Mouse (Mus musculus): ENCODE results near the gene Cenpl.
"Not testable (repeated sequence)": the region's sequence is repeated elsewhere in the genome, so short reads cannot be mapped to it uniquely, and the experiment has no call there.

The Cenpl gene

DNA sequence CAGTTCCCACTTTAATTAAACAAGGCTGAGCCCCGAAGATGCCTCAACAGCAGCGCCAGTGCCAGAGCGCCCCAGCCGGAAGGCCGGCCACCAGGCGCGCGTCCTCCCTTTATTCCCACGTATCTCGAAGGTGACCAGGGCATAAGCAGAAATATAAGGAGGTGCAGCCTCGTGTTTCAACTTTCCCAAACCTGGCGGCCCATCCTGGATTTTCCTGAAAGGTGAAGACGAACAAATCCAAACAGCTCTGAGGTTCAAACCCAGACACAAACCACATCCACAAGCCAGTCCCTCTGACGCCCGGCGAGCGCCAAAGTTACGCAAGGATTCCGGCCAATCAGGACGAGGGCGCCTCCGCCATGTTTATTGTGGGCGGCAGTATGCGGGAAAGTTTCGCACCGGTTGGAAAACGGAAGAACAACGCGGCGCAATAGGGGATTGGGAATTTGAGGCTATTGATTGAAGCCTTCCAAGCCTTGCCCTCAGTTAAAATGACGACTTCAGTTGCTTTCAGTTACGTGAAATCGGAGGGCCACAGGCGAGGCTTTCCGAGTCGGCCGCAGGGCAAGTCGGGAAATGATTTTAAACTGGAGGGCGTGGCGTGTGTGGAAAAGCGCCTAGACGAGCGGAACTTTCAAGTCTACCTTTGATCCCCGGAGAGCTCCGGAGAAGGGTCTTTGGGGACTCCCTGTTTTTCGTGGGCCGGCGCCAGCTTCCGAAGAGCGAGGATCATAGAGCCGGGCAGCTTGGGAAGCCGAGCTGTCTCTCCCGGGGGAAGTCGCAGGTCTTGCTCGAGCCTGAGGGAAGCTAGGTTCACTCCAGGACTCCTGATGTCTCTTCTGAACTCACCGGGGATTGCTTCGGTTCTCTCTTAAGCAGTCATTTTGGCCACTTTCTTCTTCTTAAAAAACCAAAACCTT, at the start of gene Cenpl, which contains the start of gene Dars2:
TSS of gene Cenpl (plus strand) at position 362 of the 920 bp plus-strand sequence.
TSS of gene Dars2 (minus strand) at position 307 of the 920 bp plus-strand sequence.
- DNase-seq, result peak; percentile 97

DNA sequence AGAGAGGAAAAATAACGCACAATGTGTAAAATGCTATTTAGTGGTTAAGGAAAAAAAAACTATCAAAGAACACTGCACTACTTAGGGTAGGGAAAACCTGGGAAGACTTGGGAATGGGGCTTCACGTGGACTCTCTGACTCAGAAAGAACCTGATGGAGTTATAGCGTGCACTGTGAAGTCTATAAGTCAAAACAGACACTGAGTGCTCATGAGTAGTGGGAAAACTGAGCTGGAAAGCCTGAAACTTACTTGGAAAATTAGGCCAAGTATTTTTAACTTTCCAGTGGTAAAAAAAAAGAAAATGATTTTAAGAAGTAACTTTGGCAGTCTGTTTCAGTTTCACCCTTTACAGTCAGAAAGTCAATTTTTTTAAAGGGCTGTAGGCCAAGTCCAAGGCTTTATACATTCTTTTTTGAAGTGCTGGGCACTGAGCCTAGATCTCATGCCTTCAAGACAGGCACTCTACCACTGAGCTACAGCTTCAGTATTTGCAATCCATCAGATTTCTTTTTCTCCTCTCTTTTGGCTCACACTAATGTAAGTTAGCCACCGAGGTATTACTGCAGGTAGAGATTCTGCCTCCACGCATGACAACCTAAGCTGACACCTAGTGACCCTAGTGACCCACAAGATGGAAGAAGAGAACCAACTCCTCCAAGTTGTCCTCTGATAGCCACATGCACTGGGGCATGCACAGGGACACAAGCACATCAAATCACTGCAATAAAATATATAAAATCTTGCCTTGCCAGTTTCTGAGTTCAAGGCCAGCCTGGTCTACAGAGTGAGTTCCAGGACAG, 44.9 kb upstream of the Cenpl start:
- DNase-seq, result peak in 1 of 2 experiments; percentile 30

- no peak for DNase-seq
Measured at GRCm38 (mm10) chr1:161027196-161027595, 43.3 kb upstream of the Cenpl start.

GRCm38 (mm10) chr1:161028427-161028826, 42.1 kb upstream of the Cenpl start:
- DNase-seq, result not testable (repeated sequence)

GRCm38 (mm10) chr1:161030058-161030457, 40.5 kb upstream of the Cenpl start:
- no peak for DNase-seq

DNA sequence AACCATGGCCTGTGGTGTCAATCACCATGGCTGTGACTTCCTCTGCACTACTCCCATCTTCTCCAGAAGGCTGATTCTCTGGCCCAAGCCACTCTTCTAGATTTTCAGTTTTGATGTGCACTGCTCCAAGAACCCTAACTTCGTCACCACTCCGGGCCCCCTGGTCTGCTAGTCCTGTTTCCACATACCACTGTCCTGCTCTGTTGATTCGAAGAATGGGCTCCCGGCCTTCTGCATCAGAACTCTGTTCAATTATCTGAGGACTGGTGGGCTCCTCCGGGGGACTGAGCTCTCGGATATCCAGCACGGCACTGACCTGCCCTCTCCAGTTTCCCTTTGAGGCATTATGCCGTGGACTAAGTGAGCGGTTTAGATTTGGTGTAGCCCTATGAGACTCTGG, 38.6 kb upstream of the Cenpl start:
- DNase-seq, result no peak

DNA sequence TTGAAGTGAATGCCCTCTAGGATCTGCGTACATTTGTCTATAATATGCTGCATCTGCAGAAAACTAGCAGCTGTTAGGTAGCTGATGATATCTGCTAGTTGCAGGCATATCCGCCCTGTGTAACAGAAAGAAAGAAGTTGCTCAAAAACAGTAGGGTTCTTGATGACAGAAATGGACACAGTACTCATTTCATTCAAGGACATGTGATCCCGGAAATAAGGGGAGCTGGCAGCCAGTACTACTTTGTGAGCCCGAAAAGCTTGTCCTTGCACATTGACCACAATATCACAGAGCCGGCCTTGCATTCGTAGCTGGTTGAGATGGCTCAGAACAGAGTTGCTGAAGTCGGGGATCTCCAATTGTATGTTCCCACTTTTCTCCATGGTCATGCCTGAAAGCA, 38.2 kb upstream of the Cenpl start:
- DNase-seq, result no peak

DNA sequence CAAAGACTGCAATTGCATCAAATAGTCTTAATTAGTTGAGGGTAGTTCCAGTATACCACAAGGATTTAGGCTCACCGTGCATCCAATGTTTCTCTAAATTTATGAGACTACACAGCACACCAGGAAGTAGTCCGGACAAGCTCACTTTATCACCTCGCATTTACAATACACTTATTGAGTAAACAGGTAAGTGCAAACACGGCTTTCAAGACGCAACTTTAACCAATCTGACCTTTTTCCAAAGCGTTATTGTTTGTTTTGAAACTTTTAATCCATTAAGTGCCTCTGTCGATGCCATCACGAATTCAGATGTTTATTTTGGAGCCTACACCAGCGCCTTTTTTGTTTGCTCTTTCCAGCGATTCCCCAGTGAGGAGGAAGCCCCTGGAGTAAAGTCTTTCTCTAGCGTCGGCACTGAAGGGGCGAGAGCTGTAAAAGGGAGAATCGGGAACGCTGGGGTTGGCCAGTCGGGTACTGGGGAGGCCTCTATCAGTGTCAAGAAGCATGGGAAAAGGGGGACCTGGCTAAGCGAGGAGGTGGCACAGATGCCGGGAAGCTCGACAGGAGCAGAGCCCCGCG, 36.6 kb upstream of the Cenpl start:
- DNase-seq, result no peak

- peak; percentile 99 for DNase-seq
Measured at GRCm38 (mm10) chr1:161034435-161035280, 35.9 kb upstream of the Cenpl start, which contains the start of gene Zbtb37. TSS of gene Zbtb37 (minus strand) at chr1:161034849.

DNA sequence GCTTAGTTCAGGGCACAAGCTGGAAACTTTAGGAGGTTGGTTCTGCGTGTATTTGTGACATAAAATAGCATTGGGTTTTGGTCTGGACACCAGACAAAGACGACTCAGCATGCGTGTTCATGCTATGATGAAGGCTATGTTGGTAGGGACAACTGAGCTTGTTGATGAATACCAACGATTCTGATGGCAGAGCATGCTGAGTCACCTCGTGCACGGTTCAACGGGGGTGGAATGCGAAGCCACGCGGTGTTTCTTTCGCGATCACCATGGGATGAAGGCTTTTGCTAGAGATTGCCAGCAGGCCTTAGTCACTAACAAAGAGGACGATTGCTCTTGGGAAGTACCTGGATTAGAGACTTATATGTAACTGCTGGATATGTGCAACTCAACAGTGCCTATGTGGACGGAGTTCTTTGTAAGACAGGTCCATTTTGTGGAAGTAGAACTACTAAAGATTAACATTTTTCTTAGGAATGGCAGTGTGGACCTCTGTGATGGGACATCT, 35.2 kb upstream of the Cenpl start:
- DNase-seq, result peak in 1 of 2 experiments; percentile 16

DNA sequence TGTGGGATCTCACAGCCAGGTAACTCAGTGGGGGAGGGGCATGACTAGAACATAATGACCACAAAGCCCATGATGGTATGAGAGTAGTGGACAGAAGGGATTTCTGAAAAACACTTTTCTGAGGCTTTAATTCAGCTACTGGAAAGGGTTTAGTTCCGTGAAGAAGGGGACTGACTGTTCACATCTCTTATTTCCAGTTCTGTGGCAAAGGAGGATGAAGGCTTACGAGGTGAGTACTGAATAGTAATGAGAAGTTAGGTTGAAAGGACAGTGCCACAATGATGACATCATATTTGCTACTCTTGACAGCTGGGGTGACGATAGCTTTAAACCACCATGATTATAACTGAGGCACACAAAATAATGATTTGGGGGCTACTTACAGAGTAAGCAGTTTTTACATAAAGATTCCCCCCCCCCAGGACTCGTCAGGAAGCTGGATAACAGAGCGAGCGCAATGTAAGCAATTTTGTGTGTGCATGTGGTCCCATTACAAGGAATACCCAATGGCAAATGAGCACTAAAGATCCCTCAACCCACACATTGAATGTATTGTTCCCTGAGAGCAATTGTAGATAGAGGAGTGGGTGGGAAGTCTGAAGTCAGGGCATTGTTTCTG, 34.6 kb upstream of the Cenpl start:
- no peak for DNase-seq

- DNase-seq, result no peak
Measured at GRCm38 (mm10) chr1:161036411-161036841, 34.1 kb upstream of the Cenpl start.

DNA sequence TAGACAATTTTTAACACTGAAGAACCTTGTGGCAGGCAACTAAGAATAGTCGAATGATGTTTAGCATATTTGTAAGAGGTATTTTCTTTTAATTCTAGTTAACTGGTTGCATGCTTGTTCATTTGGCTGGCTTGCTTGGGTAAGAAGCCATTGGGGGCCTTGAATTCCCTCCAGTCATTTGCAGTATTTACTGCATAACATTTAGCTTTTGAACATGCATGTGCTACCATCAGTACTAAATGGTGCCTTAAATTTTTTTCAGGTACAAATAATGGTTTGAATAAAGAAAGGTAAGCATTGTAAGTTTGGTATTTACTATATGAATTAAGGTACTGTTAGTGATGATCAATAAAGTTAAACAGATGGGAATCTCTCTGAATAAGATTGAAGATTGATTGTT, 33.5 kb upstream of the Cenpl start:
- DNase-seq, result no peak

DNA sequence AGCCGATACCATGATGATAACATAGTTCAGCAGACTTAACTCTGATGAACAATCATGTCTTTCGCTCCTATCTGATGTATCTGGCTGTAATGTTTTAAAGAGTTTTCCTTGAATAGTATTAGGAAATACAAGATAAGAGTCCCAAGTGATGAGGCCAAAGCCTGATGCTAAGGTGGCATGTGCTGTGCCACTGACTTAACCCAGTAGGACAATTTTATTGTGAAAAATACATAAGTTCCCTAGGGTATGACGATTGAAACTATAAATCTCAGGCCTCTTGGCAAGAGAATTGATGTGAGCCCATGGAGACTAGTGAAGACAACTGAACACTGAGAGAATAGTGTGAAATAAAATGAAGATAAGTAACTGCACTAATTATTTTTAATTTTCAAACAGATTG, 32.9 kb upstream of the Cenpl start:
- no peak for DNase-seq

GRCm38 (mm10) chr1:161038004-161038403, 32.5 kb upstream of the Cenpl start:
- DNase-seq, result no peak

DNA sequence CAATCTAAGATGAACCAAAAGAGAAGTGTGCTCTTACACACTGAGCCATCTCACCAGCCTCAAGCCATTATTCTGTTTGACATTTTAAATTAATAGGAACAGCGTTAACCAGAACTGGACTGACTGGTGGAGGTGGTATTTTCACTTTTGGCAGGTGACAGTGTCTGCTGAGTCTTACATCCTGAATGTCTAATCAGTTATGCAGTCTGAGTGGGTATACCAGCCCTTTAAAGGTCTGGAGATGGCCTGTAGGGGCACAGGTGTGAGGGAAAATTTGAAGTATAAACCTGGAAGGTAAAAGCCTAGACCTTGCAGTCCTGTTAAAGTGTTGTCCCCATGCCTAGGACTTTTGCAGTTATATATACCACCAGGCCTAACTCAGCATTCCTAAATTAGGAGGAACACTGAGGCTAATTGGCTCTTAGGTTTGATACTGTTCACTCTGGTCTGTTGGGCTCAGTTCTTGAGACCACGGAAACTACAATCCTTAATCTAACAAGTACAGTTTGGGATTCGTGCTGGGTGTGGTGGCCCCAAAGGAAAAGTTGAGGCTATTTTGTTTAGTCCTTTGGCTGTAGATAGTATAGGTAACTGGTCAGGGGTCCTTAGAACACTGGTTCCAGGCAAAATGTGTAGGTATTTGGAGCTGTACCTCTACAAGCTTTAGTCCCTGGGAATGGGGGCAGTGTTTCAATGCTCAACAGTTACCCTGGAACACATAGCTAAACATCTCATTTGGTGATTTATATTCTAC, 31.4 kb upstream of the Cenpl start:
- no peak for DNase-seq

- DNase-seq, result no peak
Measured at GRCm38 (mm10) chr1:161039741-161040425, 30.6 kb upstream of the Cenpl start.

- DNase-seq, result no peak
Measured at GRCm38 (mm10) chr1:161040426-161040770, 30.1 kb upstream of the Cenpl start.

DNA sequence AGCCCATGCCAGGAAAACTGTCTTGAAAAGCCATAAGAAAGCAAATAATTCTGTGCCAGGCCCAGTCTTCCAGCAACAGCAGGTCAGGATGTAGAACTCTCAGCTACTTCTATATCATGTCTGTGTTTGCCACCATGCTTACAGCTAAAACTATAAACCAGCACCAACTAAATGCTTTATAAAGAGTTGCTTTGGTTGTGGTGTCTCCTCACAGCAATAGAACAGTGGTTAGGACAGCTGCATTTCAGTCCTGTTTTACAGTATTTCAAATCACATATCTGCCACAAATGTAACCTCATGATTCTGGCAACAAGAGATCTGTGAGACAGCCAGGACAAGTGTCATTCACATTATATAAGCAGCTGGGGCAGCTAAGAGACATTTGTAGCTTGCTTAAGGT, 29.7 kb upstream of the Cenpl start:
- DNase-seq, result no peak
